Mouse (Mus musculus) cerebellum, adult 8-10 months (tissue): Measurements from ENCODE around the gene Clec4d.
"Not testable (repeated sequence)": the region's sequence is repeated elsewhere in the genome, so short reads cannot be mapped to it uniquely, and the experiment has no call there.

Source experiments
- DNase-seq: peaks from one replicate; pipeline ENCODE4 v3.0.0; 2022

Clec4d gene

DNA sequence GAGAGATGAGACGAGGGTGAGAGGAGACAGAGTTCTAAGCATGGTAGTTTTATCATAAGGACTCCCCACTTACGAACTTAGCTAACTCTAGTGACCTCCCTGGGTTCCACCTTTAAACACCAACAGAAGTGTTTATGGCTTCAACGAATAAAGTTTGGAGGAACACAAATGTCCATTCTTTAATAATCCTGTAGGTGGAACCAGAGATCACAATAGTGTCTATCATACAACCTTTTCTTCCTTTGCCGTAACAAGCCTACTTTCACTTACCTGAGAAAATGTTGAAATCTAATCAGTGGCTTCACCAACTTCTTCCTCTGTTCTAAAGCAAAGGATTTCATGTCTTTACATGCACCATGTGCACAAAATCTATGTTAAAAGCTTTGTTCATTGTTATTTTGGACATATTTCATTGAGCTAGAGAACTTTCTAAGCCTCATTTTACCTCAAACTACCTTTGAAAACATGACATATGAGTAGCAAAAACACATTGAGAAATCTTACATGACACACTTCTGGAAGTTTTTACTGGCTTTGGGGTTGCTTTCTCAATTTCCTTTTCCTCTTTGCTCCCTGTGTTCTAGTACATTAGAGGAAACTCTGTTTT lies at the start of gene Clec4d:
TSS of gene Clec4d (plus strand) at position 557 of the 607 bp plus-strand sequence.
- DNase-seq, result no peak

DNA sequence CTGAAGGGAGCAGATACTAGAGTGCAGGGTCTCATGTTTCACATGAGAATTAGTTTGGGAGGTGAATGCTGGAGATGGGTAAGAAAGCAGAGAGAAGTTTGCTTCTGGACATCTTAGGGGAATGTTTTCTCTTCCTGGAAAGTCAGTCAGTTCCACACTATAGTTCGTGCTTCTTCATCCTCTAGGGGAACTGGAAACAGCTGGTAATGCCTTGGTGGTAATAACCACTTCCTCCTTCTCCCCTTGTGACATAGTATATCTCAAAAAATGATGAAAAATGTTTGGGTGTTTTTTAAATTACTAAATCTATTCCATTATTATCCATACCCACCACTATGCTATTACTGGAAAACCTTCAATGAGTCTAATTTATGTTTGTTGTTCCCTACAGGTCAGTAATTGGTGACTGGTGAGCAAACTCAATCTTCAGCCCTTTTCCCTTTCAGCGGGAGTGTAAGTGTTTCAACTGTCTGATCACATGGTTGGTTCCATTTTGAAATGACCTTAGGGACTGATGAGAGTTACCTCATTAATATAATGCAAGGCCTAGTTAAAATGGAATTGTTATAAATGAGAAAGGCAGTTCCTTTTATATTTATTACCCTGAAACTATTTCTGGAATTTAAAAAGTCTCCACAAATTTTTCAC lies 34.3 kb upstream of the Clec4d start:
- no peak for DNase-seq

DNA sequence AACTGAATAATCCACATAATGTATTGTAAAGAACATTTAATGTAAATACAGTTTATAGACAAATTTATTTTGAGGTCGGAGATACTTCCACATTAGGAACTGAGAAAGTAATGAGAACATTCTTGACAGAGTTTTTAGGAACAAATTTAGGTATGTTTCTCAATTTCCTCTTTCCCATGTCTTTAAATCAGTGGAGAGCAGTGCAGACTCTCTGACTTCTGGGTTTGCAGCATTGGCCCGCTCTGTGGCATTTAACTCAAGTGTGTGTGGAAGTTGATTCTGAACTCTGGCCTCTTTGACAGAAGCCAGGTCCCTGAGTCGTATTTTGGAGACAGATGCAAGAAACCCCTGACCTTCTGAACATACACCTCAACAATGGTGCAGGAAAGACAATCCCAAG lies 32.3 kb upstream of the Clec4d start, which contains the start of gene Clec4n:
TSS of gene Clec4n (plus strand) at position 200 of the 400 bp plus-strand sequence.
- DNase-seq, result no peak

DNA sequence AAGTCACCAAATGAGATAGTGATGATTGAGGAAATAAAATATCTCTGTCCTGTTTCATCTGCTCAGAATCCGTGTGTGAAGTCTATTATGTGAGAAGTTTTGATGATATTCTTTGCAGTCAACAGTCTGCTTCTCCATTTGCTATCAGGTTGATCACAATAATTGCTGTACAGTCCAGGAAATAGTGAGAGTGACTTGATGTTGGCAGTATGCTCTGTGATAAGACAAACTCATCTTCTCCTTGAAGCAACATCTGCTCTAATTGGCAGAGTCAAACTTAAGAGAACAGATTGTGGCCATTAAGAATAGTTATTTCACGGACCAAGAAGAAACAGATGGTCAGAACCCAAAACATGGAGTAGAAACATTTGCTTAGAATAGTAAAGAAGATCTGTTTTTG lies 30.8 kb upstream of the Clec4d start:
- DNase-seq, result no peak

DNA sequence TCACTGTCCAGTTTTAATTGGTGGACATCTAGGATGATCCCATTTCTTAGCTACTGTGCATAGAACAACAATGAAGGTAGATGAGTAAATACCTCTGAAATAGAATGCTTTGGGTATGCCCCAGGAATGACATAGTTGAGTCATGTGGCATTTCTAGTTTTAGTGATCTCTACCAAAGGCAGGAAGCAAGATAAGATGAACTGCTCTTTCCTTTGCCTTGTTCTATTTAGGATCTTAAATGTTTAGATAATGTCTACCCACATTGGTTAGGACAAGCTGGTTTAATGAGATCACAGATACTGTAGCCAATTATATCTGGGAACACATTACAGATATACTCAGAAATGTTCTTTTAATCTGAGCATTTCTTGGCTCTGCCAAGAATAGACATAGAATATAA lies 24.3 kb upstream of the Clec4d start:
- no peak for DNase-seq

- no peak for DNase-seq
Observed at GRCm38 (mm10) chr6:123244201-123244600, 17.7 kb upstream of the Clec4d start.

- DNase-seq, result not testable (repeated sequence)
Observed at GRCm38 (mm10) chr6:123248862-123249261, 13.0 kb upstream of the Clec4d start.

DNA sequence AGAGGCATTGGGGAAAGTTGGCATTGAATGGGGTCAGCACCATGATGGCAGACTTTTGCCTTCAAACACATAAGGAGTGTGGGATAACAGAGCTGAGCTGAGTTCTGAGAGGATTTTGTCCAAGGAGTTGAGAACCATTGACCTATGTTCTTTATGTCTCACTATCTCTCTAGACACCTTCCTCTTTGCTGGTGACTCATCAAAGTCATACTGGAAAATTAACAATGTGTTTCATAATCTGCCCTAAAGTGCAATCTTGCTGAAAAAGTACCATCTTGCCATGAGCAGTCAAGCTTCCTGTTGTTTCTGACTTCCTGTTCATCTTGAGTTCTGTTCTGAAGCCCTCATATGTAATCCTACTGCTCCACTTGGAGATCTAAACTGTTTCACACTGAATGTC lies 9.2 kb upstream of the Clec4d start:
- no peak for DNase-seq

DNA sequence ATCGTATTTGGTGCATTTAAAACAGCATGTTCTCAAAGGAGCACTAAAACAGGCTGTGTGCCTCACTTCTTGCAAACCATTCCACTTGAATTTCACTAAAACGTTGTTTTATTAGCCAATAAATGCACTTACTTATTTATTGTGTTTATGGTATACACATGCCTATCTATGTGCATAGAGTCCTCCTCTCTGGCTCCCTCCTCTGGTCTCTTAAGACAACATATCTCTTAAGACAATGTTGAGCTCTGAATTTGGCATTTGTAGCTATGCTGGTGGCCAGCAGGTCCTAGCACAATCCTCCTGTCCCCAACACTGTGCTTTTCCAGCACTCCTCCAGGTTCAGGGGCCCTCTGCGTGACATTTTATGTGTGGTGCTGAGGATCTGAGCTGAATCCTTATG lies 3.0 kb upstream of the Clec4d start:
- DNase-seq, result no peak

GRCm38 (mm10) chr6:123259889-123260603 lies 1.9 kb upstream of the Clec4d start:
- no peak for DNase-seq

DNA sequence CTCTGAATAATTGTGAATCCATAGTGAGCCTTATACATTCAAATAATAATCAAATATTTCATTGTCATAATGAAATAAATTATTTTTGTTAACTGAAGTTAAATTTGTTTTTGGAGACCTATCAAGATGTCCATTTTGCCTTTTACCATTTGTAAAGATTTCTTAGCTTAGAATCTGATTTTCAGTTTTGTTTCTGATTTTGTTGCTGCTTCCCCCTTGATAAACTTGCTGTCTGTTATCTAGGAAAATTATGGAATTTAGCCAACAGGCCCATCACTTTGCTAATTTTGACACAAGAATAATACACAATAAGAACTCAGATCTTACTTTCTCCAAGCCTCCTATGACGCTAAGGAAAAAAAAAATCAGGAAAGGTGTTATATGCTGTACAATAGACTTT lies 1.0 kb upstream of the Clec4d start:
- no peak for DNase-seq

GRCm38 (mm10) chr6:123264194-123264593 lies 2.3 kb downstream of the Clec4d start:
- no peak for DNase-seq

DNA sequence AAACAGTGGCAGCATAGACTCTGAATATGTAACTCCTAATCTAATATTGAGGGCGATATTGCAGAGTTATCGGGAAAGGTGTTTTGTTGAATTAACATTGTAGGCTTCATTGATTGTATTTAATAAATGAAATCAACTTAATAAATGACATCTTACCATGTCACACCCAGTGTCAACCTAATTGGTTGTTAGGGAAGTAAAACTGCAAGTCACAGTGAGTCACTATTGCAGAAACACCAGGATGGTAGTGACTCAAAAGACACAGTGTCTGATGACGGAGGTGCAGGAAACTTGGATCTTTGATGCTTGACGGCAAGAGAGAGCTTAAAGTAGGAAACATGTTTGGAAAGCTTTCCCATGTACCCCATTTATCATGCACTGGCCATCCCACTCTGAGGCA lies 3.9 kb downstream of the Clec4d start:
- DNase-seq, result no peak

DNA sequence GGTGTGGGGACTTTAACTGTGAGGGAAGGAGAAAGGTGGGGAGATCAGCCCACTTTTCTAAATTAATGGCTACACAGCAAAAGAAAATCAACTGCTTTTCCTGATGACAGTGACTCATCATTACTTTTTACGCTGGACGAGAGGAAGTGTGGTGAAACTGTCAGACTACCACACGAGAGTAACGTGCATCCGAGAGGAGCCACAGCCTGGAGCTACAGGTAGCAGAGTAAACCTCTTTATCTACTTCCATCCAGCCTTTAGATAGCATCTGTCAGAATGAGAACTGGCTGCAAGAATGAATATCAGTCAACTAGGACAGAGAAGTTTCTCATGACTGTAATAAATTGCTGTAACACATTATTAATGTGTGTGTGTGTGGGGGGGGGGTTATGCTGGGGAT lies 5.0 kb downstream of the Clec4d start:
- no peak for DNase-seq

GRCm38 (mm10) chr6:123279443-123279842 lies 17.5 kb downstream of the Clec4d start:
- DNase-seq, result no peak

DNA sequence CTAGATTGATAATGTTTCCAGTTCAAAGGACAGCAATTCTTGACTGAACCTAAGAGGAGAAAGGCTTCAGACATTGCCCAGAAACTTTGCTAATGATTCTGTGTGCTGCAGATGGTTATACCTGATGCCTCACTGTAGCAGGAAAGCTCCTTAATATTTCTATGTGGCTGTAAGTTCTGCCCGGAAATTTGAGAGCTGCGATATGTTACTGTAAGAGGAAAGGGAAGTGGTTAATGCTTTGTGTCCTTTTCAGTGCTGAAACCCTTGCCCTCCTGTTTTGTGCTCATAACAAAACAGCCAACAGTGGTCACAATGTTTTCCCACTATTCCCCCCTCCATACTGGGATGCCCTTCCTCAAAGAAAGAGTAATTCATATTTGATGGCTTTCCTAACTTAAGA lies 24.4 kb downstream of the Clec4d start:
- DNase-seq, result no peak

DNA sequence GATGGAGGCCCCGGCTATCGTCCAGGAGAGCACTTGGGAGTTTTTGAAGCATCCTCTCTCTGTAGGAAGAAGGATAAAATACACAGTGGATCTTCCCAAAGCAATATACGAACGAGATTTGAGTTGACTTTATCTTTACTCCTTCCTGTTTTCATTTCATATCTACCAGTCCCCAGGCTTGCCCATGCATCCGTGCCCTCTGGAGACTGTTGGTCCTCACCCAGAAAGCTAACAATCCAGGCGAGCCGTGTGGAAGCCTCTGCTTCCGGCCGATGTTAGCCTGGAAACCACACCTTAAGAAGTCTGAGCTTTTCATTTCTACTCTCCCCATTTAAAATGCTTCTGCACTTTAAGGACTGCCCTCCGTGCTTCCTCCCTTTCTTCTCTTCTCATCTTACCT lies 27.0 kb downstream of the Clec4d start:
- DNase-seq, result no peak

- DNase-seq, result no peak
Observed at GRCm38 (mm10) chr6:123289753-123290152, 27.8 kb downstream of the Clec4d start, which contains the start of gene Clec4e. Gene Clec4e (minus strand): TSS chr6:123289870.

DNA sequence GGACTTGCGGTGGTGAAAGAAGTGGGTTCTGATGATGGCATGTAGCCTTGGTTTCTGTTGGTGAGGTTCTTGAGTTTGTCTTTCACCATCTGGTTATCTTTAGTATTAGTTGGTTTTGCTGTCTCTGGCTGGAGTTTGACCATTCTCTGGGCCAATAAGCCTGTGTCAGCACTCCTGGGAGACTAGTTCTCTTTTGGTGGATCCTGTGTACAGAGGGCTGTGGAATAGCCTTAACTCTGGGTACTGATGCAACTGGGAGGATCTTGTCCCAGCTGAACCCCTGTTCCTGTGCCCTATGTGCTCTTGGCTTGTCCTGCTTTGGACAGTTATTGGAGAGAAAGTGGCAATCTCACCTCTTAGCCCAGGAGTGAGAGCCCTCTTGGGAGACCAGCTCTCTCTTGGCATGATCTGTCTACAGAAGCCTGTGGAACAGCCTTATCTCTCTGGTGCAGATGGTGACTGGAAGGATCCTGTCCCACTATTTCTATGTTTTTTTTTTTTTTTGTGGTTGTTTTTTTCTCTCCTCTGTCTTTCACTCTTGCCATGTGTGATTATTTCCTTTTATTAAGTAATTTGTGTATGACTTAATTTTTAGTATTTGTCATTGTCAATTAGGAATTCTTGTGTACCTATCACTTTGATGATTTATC lies 31.0 kb downstream of the Clec4d start:
- DNase-seq, result no peak

GRCm38 (mm10) chr6:123293509-123293908 lies 31.6 kb downstream of the Clec4d start:
- not testable (repeated sequence) for DNase-seq

- DNase-seq, result no peak
Observed at GRCm38 (mm10) chr6:123296687-123297086, 34.8 kb downstream of the Clec4d start.

GRCm38 (mm10) chr6:123306315-123306714 lies 44.4 kb downstream of the Clec4d start:
- DNase-seq, result not testable (repeated sequence)

DNA sequence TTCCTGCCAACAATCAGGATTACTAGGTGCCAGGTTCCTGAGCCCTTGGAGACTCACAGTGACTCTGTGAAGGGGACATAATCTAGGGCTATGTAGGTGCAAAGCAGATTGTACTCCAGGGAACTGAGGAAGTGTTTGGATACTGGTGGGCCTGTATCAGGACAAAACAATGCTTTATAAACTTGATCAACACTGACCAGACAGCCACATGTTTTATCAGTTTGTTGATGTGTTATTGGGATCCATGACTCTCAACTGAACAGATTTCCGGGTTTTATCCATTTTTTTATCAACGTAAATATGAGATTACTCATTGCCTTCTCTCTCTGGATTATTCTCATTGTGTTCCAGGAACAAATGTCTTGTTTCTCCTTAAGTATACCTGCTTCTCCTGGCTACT lies 46.1 kb downstream of the Clec4d start, which contains the start of gene Vmn2r19:
TSS of gene Vmn2r19 (plus strand) at position 301 of the 400 bp plus-strand sequence.
- DNase-seq, result no peak
